Mouse (Mus musculus): ENCODE measurements around the gene Grifin. TPM values are rescaled to one million over a fixed set of nuclear protein-coding genes. Genes with fewer than 3 reads are reported as not detected.

The Grifin gene
- polyA plus RNA-seq, 1 experiment from 2014 or later, result not detected

GRCm38 (mm10) chr5:140582995-140583731 is 18.3 kb upstream of the Grifin start:
- Histone ChIP-seq H3K27me3 (replicated peaks) (no peaks in the 10 kb centered on the region), H3K4me2 (no peak overlapping the region), H3K9ac (no peak overlapping the region), H3K27ac (peak overlapping the region; percentile 65), H3K4me1 (peaks cover 43% of the 10 kb centered on the region), H3K36me3 (replicated peaks) (no peaks in the 10 kb centered on the region), H3K4me3 (no peak overlapping the region), H3K9me3 (no peaks in the 10 kb centered on the region)
- 22% methylated on average over 8 of the region's 8 CpGs for WGBS
- ATAC-seq (replicated peaks), result no peak; the same call in 1 of the 2 replicates

- Histone ChIP-seq H3K36me3 (replicated peaks) (no peaks in the 10 kb centered on the region), H3K4me1 (peaks cover 43% of the 10 kb centered on the region), H3K27ac (no peak overlapping the region), H3K9ac (no peak overlapping the region), H3K27me3 (replicated peaks) (no peaks in the 10 kb centered on the region), H3K4me2 (no peak overlapping the region), H3K9me3 (no peaks in the 10 kb centered on the region), H3K4me3 (no peak overlapping the region)
- WGBS, result 11% methylated on average over 4 of the region's 5 CpGs
- no peak for ATAC-seq (replicated peaks)
Measured at GRCm38 (mm10) chr5:140581569-140581968, 16.7 kb upstream of the Grifin start.

GRCm38 (mm10) chr5:140579771-140580170 is 14.9 kb upstream of the Grifin start:
- Histone ChIP-seq H3K9ac (no peak overlapping the region), H3K27ac (0 out of 2 replicates have a peak overlapping the region, but pooled peaks have one; percentile 8), H3K27me3 (replicated peaks) (no peaks in the 10 kb centered on the region), H3K4me2 (no peak overlapping the region), H3K9me3 (no peaks in the 10 kb centered on the region), H3K4me3 (no peak overlapping the region), H3K4me1 (peaks cover 43% of the 10 kb centered on the region), H3K36me3 (replicated peaks) (no peaks in the 10 kb centered on the region)
- ATAC-seq (replicated peaks), result peak; percentile 43; the same call in 1 of the 2 replicates
- 3% methylated on average over 6 of the region's 6 CpGs for WGBS

- H3K4me3 ChIP-seq, result no peak overlapping the region
- H3K27me3 ChIP-seq (replicated peaks), result no peaks in the 10 kb centered on the region
- 26% methylated on average over 9 of the region's 9 CpGs for WGBS
- no peak for ATAC-seq (replicated peaks)
- H3K27ac ChIP-seq, result no peak overlapping the region
- no peaks in the 10 kb centered on the region for H3K9me3 ChIP-seq
- H3K9ac ChIP-seq, result no peak overlapping the region
- peaks cover 40% of the 10 kb centered on the region for H3K4me1 ChIP-seq
- no peak overlapping the region for H3K4me2 ChIP-seq
- H3K36me3 ChIP-seq (replicated peaks), result no peaks in the 10 kb centered on the region
Measured at GRCm38 (mm10) chr5:140579221-140579620, 14.3 kb upstream of the Grifin start.

GRCm38 (mm10) chr5:140575381-140575866 is 10.6 kb upstream of the Grifin start:
- 71% methylated on average over 5 of the region's 5 CpGs for WGBS
- H3K4me3 ChIP-seq, result no peak overlapping the region
- H3K27me3 ChIP-seq (replicated peaks), result no peaks in the 10 kb centered on the region
- peaks cover 14% of the 10 kb centered on the region for H3K4me1 ChIP-seq
- H3K9me3 ChIP-seq, result no peaks in the 10 kb centered on the region
- H3K4me2 ChIP-seq, result no peak overlapping the region
- ATAC-seq (replicated peaks), result no peak
- H3K27ac ChIP-seq, result no peak overlapping the region
- no peak overlapping the region for H3K9ac ChIP-seq
- H3K36me3 ChIP-seq (replicated peaks), result no peaks in the 10 kb centered on the region

GRCm38 (mm10) chr5:140572611-140573010 is 7.7 kb upstream of the Grifin start:
- no peak for ATAC-seq (replicated peaks)
- no peaks in the 10 kb centered on the region for H3K36me3 ChIP-seq (replicated peaks)
- peaks cover 4% of the 10 kb centered on the region for H3K4me1 ChIP-seq
- no peak overlapping the region for H3K9ac ChIP-seq
- no peak overlapping the region for H3K27ac ChIP-seq
- 80% methylated on average over 6 of the region's 6 CpGs for WGBS
- no peak overlapping the region for H3K4me2 ChIP-seq
- H3K9me3 ChIP-seq, result no peaks in the 10 kb centered on the region
- H3K4me3 ChIP-seq, result no peak overlapping the region
- H3K27me3 ChIP-seq (replicated peaks), result no peaks in the 10 kb centered on the region

GRCm38 (mm10) chr5:140571673-140572072 is 6.8 kb upstream of the Grifin start:
- Histone ChIP-seq H3K36me3 (replicated peaks) (no peaks in the 10 kb centered on the region), H3K27me3 (replicated peaks) (no peaks in the 10 kb centered on the region), H3K4me2 (no peak overlapping the region), H3K27ac (no peak overlapping the region), H3K4me3 (no peak overlapping the region), H3K9me3 (no peaks in the 10 kb centered on the region), H3K4me1 (peaks cover 4% of the 10 kb centered on the region), H3K9ac (no peak overlapping the region)
- no peak for ATAC-seq (replicated peaks)
- WGBS, result 71% methylated on average over 10 of the region's 10 CpGs

GRCm38 (mm10) chr5:140571201-140571600 is 6.3 kb upstream of the Grifin start:
- Histone ChIP-seq H3K27ac (no peak overlapping the region), H3K36me3 (replicated peaks) (no peaks in the 10 kb centered on the region), H3K4me2 (no peak overlapping the region), H3K4me1 (peaks cover 4% of the 10 kb centered on the region), H3K9ac (no peak overlapping the region), H3K9me3 (no peaks in the 10 kb centered on the region), H3K4me3 (no peak overlapping the region), H3K27me3 (replicated peaks) (no peaks in the 10 kb centered on the region)
- WGBS, result 60% methylated on average over 4 of the region's 4 CpGs
- ATAC-seq (replicated peaks), result no peak

- ATAC-seq (replicated peaks), result no peak
- 89% methylated on average over 13 of the region's 13 CpGs for WGBS
- H3K4me1 ChIP-seq, result peaks cover 4% of the 10 kb centered on the region
Measured at GRCm38 (mm10) chr5:140570223-140570870, 5.5 kb upstream of the Grifin start.

GRCm38 (mm10) chr5:140569032-140569595 is 4.2 kb upstream of the Grifin start:
- Histone ChIP-seq H3K4me1 (peaks cover 4% of the 10 kb centered on the region), H3K4me2 (no peak overlapping the region), H3K4me3 (no peak overlapping the region), H3K36me3 (replicated peaks) (no peaks in the 10 kb centered on the region), H3K27ac (no peak overlapping the region), H3K9me3 (no peaks in the 10 kb centered on the region), H3K27me3 (replicated peaks) (no peaks in the 10 kb centered on the region), H3K9ac (no peak overlapping the region)
- WGBS, result 89% methylated on average over 16 of the region's 16 CpGs
- ATAC-seq (replicated peaks), result no peak

More at GRCm38 (mm10) chr5:140570223-140570870, 5.5 kb upstream of the Grifin start:
- Histone ChIP-seq H3K27ac (no peak overlapping the region), H3K9me3 (no peaks in the 10 kb centered on the region), H3K9ac (no peak overlapping the region), H3K27me3 (replicated peaks) (no peaks in the 10 kb centered on the region), H3K4me2 (no peak overlapping the region), H3K36me3 (replicated peaks) (no peaks in the 10 kb centered on the region), H3K4me3 (no peak overlapping the region)

- no peak overlapping the region for H3K27ac ChIP-seq
- H3K4me1 ChIP-seq, result peaks cover 4% of the 10 kb centered on the region
- no peaks in the 10 kb centered on the region for H3K27me3 ChIP-seq (replicated peaks)
- H3K36me3 ChIP-seq (replicated peaks), result no peaks in the 10 kb centered on the region
- H3K4me3 ChIP-seq, result no peak overlapping the region
- H3K9me3 ChIP-seq, result no peaks in the 10 kb centered on the region
- H3K4me2 ChIP-seq, result no peak overlapping the region
- WGBS, result 44% methylated on average over 10 of the region's 10 CpGs
- no peak overlapping the region for H3K9ac ChIP-seq
- ATAC-seq (replicated peaks), result no peak
Measured at GRCm38 (mm10) chr5:140568321-140568970, 3.6 kb upstream of the Grifin start.

- Histone ChIP-seq H3K4me2 (no peak overlapping the region), H3K9ac (no peak overlapping the region), H3K36me3 (replicated peaks) (no peaks in the 10 kb centered on the region), H3K27ac (no peak overlapping the region), H3K9me3 (no peaks in the 10 kb centered on the region), H3K4me1 (peaks cover 4% of the 10 kb centered on the region), H3K27me3 (replicated peaks) (no peaks in the 10 kb centered on the region), H3K4me3 (no peak overlapping the region)
- ATAC-seq (replicated peaks), result no peak
- 92% methylated on average over 5 of the region's 5 CpGs for WGBS
Measured at GRCm38 (mm10) chr5:140567751-140568150, 2.9 kb upstream of the Grifin start.

All from midbrain, embryonic 15.5 days (tissue).